Mouse (Mus musculus) right cerebral cortex, postnatal 4 days (tissue): ENCODE measurements around the gene Tpst2.

Experiments
- DNase-seq: peaks from one replicate; pipeline ENCODE4 v3.0.0-alpha.2; 2022

Gene Tpst2

GRCm38 (mm10) chr5:112282780-112283482, 6.4 kb downstream of the Tpst2 start:
- DNase-seq, result no peak

DNA sequence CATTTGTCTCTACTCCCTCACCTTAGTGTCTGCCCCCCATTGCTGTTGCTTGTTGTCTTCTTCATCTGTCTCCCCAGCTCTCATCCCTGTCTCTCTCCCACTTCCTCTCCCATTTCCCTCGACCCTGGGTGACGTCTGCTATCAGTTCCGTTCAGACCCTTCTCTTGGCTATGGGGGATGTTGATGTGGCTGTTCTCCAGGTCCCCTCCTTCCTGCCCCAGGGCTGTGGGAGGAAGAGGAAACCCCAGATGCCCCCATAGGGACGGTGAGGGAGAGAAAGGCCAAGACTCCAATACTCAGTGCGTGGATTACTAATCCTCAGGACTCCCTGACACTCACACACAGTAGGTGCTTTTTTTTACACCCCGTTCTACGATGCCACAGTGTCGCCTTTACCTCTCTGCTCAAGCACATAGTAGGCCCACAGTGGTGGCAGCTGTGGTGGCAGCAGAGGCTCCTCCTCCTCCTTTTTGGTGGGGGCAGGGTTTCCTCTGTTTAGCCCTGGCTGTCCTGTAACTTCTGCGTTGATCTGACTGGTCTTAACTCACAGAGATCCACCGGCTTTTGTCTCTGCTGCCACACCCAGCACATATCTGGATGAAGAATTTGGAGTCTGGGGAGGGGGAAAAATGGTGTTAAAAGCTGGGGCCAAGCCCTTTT, 7.2 kb downstream of the Tpst2 start:
- DNase-seq, result no peak

DNA sequence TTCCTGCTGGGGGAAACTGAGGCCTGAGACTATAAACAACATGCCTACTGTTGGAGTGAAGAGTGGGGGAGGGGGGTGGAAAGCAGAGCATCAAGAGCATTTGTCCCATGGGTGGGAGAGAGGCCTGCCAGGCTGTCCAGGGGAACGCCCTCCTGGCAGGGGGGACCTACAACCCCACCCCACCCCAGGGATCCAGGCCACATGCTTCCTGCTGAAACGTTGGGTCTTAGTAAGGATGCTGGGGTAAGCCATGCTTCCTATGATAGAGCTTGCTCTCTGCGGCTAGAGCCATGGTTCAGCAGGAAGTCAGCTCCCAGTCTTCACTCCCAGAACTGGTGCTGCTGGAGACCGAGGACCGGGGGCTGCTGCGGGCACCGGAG, 7.7 kb downstream of the Tpst2 start:
- DNase-seq, result no peak

DNA sequence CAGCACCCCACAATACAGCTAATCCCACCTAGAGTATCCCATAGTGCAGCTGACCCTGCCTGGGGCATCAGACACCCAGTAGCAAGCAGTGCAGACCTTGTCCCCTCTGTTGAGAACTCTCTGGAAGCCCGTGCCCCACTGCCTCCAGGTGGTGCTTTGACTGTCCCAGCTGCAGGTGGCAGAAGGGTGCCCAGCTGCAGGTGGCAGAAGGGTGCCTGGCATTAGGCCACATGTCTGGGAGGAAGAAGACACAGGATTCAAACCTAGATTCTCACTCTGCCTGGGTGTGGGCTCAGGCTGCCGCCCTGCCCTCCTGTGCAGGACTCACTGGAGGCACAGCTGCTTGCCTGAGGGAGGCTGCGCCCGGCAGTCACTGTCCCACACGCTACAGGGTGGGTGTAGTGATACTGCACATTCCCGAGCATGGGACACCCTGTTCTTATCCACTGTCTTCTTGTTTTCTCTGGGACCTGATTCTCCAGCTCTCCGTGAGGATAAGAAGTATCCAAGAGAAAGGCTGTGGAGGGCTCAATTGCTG, 9.1 kb downstream of the Tpst2 start:
- no peak for DNase-seq

DNA sequence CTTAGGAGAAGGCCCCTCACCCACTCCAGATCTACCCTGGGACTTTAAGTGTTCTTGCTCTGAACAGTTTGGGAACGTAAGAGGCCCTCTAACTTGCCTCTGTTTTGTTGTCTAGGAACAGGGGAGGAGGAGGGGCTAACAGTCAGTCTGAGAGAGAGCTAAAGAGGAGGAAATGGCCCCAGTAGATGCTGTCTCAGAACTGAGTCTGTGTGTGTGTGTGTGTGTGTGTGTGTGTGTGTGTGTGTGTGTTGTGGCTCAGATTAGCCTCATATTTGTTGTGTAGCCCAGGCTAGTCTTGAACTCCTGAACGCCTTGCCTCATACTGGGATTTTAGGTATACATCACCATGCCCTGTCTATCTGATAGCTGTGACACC, 10.1 kb downstream of the Tpst2 start:
- DNase-seq, result no peak

GRCm38 (mm10) chr5:112286984-112287641, 10.6 kb downstream of the Tpst2 start:
- DNase-seq, result no peak

GRCm38 (mm10) chr5:112287652-112288051, 11.2 kb downstream of the Tpst2 start:
- DNase-seq, result no peak

- DNase-seq, result no peak
Measured at GRCm38 (mm10) chr5:112288193-112289141, 12.0 kb downstream of the Tpst2 start.

- DNase-seq, result no peak
Measured at GRCm38 (mm10) chr5:112289236-112289635, 12.7 kb downstream of the Tpst2 start.

GRCm38 (mm10) chr5:112289819-112290535, 13.5 kb downstream of the Tpst2 start:
- no peak for DNase-seq

DNA sequence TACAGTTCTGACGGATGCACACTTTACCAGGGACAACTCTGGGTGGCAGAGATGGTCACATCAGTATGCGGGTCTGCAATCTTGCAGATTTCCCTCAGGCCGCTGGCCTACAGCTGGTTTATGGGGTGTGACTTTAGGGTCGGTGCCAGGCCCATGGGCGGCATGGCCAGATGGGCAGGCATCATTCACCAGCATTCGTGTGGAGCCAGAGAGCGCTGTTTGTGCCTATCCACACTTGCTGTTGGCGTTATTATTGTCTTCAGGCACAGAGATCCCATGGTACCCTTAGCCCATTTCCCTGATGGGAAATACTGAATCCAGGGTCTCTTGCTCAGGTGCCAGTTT, 14.0 kb downstream of the Tpst2 start:
- DNase-seq, result no peak

- no peak for DNase-seq
Measured at GRCm38 (mm10) chr5:112291866-112292265, 15.4 kb downstream of the Tpst2 start.

DNA sequence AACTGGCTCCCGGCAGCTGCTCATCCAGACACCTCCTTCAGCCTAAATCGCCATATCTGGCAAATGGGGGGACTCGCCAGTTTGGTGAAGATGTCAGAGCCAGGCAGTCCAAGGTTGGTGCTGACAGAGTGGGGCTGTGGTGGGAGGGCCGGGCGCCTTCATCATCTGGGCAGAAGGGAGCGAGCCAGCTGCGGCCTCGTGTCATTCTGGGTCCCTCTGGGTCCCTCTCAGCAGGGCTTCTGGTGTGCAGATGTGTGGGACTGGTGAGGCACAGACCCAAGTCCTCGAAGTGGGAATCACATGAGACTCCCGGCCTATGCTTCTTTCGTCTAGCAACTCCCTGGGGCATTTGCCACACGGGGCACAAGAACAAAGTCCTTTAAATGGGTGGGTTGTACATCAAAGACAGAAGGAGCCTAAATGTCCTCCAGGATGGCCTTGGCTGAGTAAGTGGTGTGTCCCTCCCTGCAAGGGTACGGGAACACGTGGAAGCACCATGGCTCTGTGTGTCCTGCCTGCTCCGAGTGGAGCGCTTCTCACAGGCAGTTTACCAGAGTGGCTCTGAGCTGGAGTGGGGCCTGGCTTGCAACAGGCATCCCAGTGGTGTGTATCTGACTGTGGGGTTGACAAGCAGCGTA, 16.0 kb downstream of the Tpst2 start:
- DNase-seq, result no peak

- DNase-seq, result no peak
Measured at GRCm38 (mm10) chr5:112293800-112294199, 17.3 kb downstream of the Tpst2 start.

DNA sequence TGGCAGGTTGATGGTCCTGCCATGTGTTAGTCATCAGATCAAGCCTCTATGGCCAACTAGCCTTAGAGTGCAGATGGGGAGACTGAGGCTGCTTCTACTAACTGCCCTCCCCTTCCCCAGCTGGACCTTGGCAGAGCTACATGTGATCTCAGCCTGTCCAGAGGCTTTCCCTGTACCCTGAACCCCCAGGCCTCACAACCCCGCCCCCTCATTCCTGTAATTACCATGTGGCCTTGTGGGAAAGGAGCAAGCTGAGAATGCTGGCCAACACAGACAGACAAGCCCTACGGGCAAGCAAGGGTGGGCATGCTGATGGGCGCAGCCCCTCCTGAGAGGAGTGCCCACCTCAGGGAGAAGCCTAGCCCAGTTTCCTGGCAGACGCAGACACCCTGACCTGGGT, 18.2 kb downstream of the Tpst2 start:
- DNase-seq, result no peak

DNA sequence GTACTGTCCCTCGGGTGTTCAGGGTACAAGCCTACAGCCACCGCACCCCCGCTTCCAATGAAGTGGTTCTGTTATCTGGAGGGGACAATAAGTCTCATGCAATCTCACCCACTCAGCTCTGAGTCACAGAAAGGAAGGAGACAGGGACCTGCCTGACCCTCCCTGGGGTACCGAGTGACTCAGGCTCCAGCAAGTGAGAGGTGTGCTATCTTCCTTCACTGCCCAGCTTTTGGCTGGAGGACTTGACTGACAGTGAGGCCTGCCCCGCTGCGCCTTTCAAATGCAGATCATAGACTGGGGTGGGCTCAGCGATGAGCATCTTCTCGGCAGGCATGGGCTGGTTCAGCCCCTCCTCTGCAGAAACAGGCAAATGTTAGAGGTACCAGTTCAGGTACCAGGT, 18.7 kb downstream of the Tpst2 start:
- DNase-seq, result no peak

DNA sequence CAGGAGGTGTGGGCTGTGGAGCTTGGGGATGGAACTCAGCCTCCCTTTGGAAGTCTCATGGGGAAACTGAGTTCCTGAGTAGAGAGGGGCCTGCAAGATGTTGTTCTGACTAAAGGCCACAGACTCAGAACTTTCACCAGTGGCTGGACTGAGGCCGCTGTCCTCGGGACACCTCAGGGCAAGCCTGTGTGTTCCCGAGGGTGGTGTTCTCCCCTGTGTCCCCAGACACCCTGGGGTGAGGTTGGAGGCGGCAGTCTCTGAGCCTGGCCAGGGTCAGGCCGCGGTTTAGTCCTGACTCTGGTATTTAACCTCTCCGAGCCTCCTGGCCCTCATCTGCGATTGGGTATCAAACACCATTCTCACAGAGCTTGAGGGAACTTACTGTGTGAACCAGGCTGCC, 19.1 kb downstream of the Tpst2 start:
- no peak for DNase-seq

GRCm38 (mm10) chr5:112296404-112297181, 20.1 kb downstream of the Tpst2 start:
- no peak for DNase-seq

- DNase-seq, result no peak
Measured at GRCm38 (mm10) chr5:112297257-112297656, 20.8 kb downstream of the Tpst2 start.

DNA sequence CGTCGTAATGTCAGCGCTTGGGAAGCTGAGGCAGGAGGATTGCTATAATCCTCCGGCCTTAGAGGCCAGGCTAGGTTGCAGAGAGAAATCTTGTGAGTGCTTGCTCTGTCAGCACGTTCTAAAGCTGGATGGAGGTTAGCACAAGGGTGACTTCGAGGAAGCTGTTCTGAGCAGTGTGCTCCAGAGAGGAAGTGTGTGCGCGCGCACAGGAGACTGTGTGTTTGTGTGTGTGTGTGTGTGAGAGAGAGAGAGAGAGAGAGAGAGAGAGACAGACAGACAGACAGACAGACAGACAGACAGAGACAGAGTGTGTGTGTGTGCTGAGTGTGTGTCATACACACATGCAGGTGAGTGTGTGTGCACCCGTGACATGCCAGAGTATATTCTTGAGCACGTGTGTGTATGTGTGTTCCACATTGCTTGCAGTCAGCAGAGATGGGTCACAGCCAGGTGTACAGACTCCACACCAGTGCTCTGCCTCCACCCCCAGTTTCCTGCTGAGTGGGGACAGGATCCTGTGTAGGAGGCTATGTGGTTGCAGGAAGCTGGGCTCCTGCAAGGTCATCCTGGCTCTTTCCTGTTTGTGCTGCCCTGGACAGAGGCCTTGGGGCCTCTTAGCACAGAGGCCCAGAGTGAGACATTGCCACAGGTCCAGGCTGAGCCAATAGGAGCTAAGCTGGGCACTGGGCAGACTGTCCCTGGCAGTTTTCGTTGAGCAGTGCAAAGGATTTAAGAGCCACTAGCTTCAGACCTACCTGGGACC, 21.9 kb downstream of the Tpst2 start:
- no peak for DNase-seq
